Mouse (Mus musculus): ENCODE measurements around the gene Mmp19. TPM values are rescaled to one million over a fixed set of nuclear protein-coding genes. Genes with fewer than 3 reads are reported as not detected.

Gene Mmp19
- polyA plus RNA-seq, 1 experiment from 2014 or later: 0.24 TPM

- 26% methylated on average over 5 of the region's 5 CpGs for WGBS
- Histone ChIP-seq H3K36me3 (replicated peaks) (peaks cover 4% of the 10 kb centered on the region), H3K9me3 (no peaks in the 10 kb centered on the region), H3K4me1 (peaks cover 5% of the 10 kb centered on the region; the same call in 1 of the 2 replicates), H3K4me3 (no peak overlapping the region), H3K27me3 (ENCODE audit: poor library complexity, severe bottlenecking) (no peaks in the 10 kb centered on the region), H3K27ac (no peak overlapping the region)
- no peak for DNase-seq (ENCODE audit: extremely low spot score, low spot score)
These were observed 17.0 kb upstream of the Mmp19 start for GRCm38 (mm10) chr10:128773685-128774084.

GRCm38 (mm10) chr10:128778441-128778840 lies 12.3 kb upstream of the Mmp19 start:
- H3K9me3 ChIP-seq: peaks cover 3% of the 10 kb centered on the region
- H3K27ac ChIP-seq: peak overlapping the region; percentile 73; the same call in 1 of the 2 replicates
- peaks cover 18% of the 10 kb centered on the region for H3K4me1 ChIP-seq
- no peak overlapping the region for H3K4me3 ChIP-seq
- no peak for DNase-seq (ENCODE audit: extremely low spot score, low spot score)
- no peaks in the 10 kb centered on the region for H3K27me3 ChIP-seq (ENCODE audit: poor library complexity, severe bottlenecking)
- H3K36me3 ChIP-seq (replicated peaks): no peaks in the 10 kb centered on the region
- WGBS: 85% methylated on average over 2 of the region's 2 CpGs

GRCm38 (mm10) chr10:128779011-128779795 lies 11.5 kb upstream of the Mmp19 start:
- Histone ChIP-seq H3K4me1 (peaks cover 14% of the 10 kb centered on the region), H3K9me3 (peaks cover 10% of the 10 kb centered on the region), H3K36me3 (replicated peaks) (no peaks in the 10 kb centered on the region), H3K4me3 (no peak overlapping the region), H3K27ac (peak overlapping the region; percentile 73), H3K27me3 (ENCODE audit: poor library complexity, severe bottlenecking) (no peaks in the 10 kb centered on the region)
- DNase-seq (ENCODE audit: extremely low spot score, low spot score): no peak
- 39% methylated on average over 8 of the region's 8 CpGs for WGBS

GRCm38 (mm10) chr10:128780200-128780599 lies 10.5 kb upstream of the Mmp19 start:
- H3K27ac ChIP-seq: no peak overlapping the region
- H3K4me3 ChIP-seq: no peak overlapping the region
- H3K9me3 ChIP-seq: peaks cover 19% of the 10 kb centered on the region
- DNase-seq (ENCODE audit: extremely low spot score, low spot score): no peak
- no peaks in the 10 kb centered on the region for H3K36me3 ChIP-seq (replicated peaks)
- no peaks in the 10 kb centered on the region for H3K27me3 ChIP-seq (ENCODE audit: poor library complexity, severe bottlenecking)
- WGBS: 84% methylated on average over 1 of the region's 1 CpGs
- peaks cover 14% of the 10 kb centered on the region for H3K4me1 ChIP-seq

GRCm38 (mm10) chr10:128792041-128792440 lies 1.3 kb downstream of the Mmp19 start:
- no peaks in the 10 kb centered on the region for H3K27me3 ChIP-seq (ENCODE audit: poor library complexity, severe bottlenecking)
- no peak for DNase-seq (ENCODE audit: extremely low spot score, low spot score)
- H3K9me3 ChIP-seq: no peaks in the 10 kb centered on the region
- H3K4me3 ChIP-seq: no peak overlapping the region
- no peaks in the 10 kb centered on the region for H3K4me1 ChIP-seq
- no peaks in the 10 kb centered on the region for H3K36me3 ChIP-seq (replicated peaks)
- no peak overlapping the region for H3K27ac ChIP-seq

GRCm38 (mm10) chr10:128793258-128793657 lies 2.5 kb downstream of the Mmp19 start:
- Histone ChIP-seq H3K4me3 (no peak overlapping the region), H3K27ac (no peak overlapping the region), H3K27me3 (ENCODE audit: poor library complexity, severe bottlenecking) (no peaks in the 10 kb centered on the region), H3K9me3 (no peaks in the 10 kb centered on the region), H3K36me3 (replicated peaks) (0 out of 2 replicates have a peak, but pooled peaks cover 3% of the 10 kb centered on the region), H3K4me1 (no peaks in the 10 kb centered on the region)
- WGBS: 100% methylated on average over 1 of the region's 1 CpGs
- DNase-seq (ENCODE audit: extremely low spot score, low spot score): no peak

- 0 out of 2 replicates have a peak, but pooled peaks cover 10% of the 10 kb centered on the region for H3K36me3 ChIP-seq (replicated peaks)
- 89% methylated on average over 5 of the region's 5 CpGs for WGBS
- H3K27me3 ChIP-seq (ENCODE audit: poor library complexity, severe bottlenecking): no peaks in the 10 kb centered on the region
- no peak overlapping the region for H3K4me3 ChIP-seq
- H3K4me1 ChIP-seq: no peaks in the 10 kb centered on the region
- no peak for DNase-seq (ENCODE audit: extremely low spot score, low spot score)
- no peak overlapping the region for H3K27ac ChIP-seq
- H3K9me3 ChIP-seq: no peaks in the 10 kb centered on the region
These were observed 3.7 kb downstream of the Mmp19 start for GRCm38 (mm10) chr10:128794391-128794790.

GRCm38 (mm10) chr10:128795581-128795980 lies 4.9 kb downstream of the Mmp19 start:
- DNase-seq (ENCODE audit: extremely low spot score, low spot score): no peak
- peaks cover 20% of the 10 kb centered on the region for H3K36me3 ChIP-seq (replicated peaks)
- H3K4me3 ChIP-seq: no peak overlapping the region
- no peaks in the 10 kb centered on the region for H3K27me3 ChIP-seq (ENCODE audit: poor library complexity, severe bottlenecking)
- no peaks in the 10 kb centered on the region for H3K9me3 ChIP-seq
- H3K4me1 ChIP-seq: no peaks in the 10 kb centered on the region
- no peak overlapping the region for H3K27ac ChIP-seq
- 98% methylated on average over 3 of the region's 3 CpGs for WGBS

GRCm38 (mm10) chr10:128798676-128799075 lies 8.0 kb downstream of the Mmp19 start:
- DNase-seq (ENCODE audit: extremely low spot score, low spot score): no peak
- peaks cover 17% of the 10 kb centered on the region for H3K4me1 ChIP-seq
- 90% methylated on average over 8 of the region's 8 CpGs for WGBS

GRCm38 (mm10) chr10:128801981-128802495 lies 11.3 kb downstream of the Mmp19 start:
- Histone ChIP-seq H3K4me1 (peaks cover 37% of the 10 kb centered on the region), H3K27me3 (ENCODE audit: poor library complexity, severe bottlenecking) (no peaks in the 10 kb centered on the region), H3K4me3 (no peak overlapping the region), H3K36me3 (replicated peaks) (peaks cover 47% of the 10 kb centered on the region), H3K9me3 (no peaks in the 10 kb centered on the region), H3K27ac (no peak overlapping the region)
- no peak for DNase-seq (ENCODE audit: extremely low spot score, low spot score)
- WGBS: 84% methylated on average over 16 of the region's 16 CpGs

More at GRCm38 (mm10) chr10:128798676-128799075, 8.0 kb downstream of the Mmp19 start:
- no peak overlapping the region for H3K4me3 ChIP-seq
- no peaks in the 10 kb centered on the region for H3K9me3 ChIP-seq
- no peaks in the 10 kb centered on the region for H3K27me3 ChIP-seq (ENCODE audit: poor library complexity, severe bottlenecking)
- peaks cover 37% of the 10 kb centered on the region for H3K36me3 ChIP-seq (replicated peaks)
- no peak overlapping the region for H3K27ac ChIP-seq

GRCm38 (mm10) chr10:128802956-128803355 lies 12.2 kb downstream of the Mmp19 start:
- no peaks in the 10 kb centered on the region for H3K27me3 ChIP-seq (ENCODE audit: poor library complexity, severe bottlenecking)
- WGBS: 66% methylated on average over 4 of the region's 4 CpGs
- no peaks in the 10 kb centered on the region for H3K9me3 ChIP-seq
- no peak for DNase-seq (ENCODE audit: extremely low spot score, low spot score)
- peaks cover 56% of the 10 kb centered on the region for H3K36me3 ChIP-seq (replicated peaks)
- peak overlapping the region; percentile 83 for H3K4me3 ChIP-seq
- peak overlapping the region; percentile 59 for H3K27ac ChIP-seq
- H3K4me1 ChIP-seq: peaks cover 46% of the 10 kb centered on the region

GRCm38 (mm10) chr10:128803361-128803760 lies 12.7 kb downstream of the Mmp19 start:
- Histone ChIP-seq H3K36me3 (replicated peaks) (peaks cover 56% of the 10 kb centered on the region), H3K4me1 (peaks cover 51% of the 10 kb centered on the region), H3K9me3 (no peaks in the 10 kb centered on the region), H3K27ac (peak overlapping the region; percentile 95), H3K27me3 (ENCODE audit: poor library complexity, severe bottlenecking) (no peaks in the 10 kb centered on the region), H3K4me3 (peak overlapping the region; percentile 83)
- 21% methylated on average over 6 of the region's 6 CpGs for WGBS
- no peak for DNase-seq (ENCODE audit: extremely low spot score, low spot score)

- Histone ChIP-seq H3K36me3 (replicated peaks) (peaks cover 56% of the 10 kb centered on the region), H3K9me3 (no peaks in the 10 kb centered on the region), H3K27ac (peak within 1 kb of the TSS; percentile 95), H3K27me3 (ENCODE audit: poor library complexity, severe bottlenecking) (no peaks in the 10 kb centered on the region), H3K4me3 (peak within 1 kb of the TSS; percentile 83), H3K4me1 (peaks cover 55% of the 10 kb centered on the region)
- 0% methylated on average over 14 of the region's 14 CpGs for WGBS
- DNase-seq (ENCODE audit: extremely low spot score, low spot score): no peak
These were observed 13.1 kb downstream of the Mmp19 start, which contains the start of gene Dnajc14 for GRCm38 (mm10) chr10:128803771-128804270. TSS of gene Dnajc14 (plus strand) at chr10:128804062.
